Mouse (Mus musculus) E14TG2a.4 (cell line): Measurements from ENCODE around the gene Vps8.

Source experiments
- H3K27me3 ChIP-seq: 2 replicates; pipeline ENCODE4 v1.6.1; 2014; ENCODE audit warnings: low read length, control low read depth; ENCODE audit not compliant: insufficient read depth
- H3K36me3 ChIP-seq: 2 replicates; pipeline ENCODE4 v1.6.1; 2014; ENCODE audit warnings: low read length, control low read depth; ENCODE audit not compliant: insufficient read depth
- H3K4me1 ChIP-seq: replicated peaks from 2 replicates; pipeline ENCODE4 v1.6.1; 2014; ENCODE audit warnings: low read depth, low read length, control low read depth
- H3K4me3 ChIP-seq: replicated peaks from 2 replicates; pipeline ENCODE4 v1.5.1; 2014; ENCODE audit warnings: mild to moderate bottlenecking, low read length
- H3K9me3 ChIP-seq: 2 replicates; pipeline ENCODE4 v1.6.1; 2014; ENCODE audit warnings: low read length, control low read depth
- CTCF ChIP-seq: conservative IDR thresholded peaks from 2 replicates; pipeline ENCODE4 v1.5.1; 2014; ENCODE audit warnings: low read length
- NANOG ChIP-seq: IDR thresholded peaks from 2 replicates; pipeline ENCODE4 v1.6.1; 2014; ENCODE audit warnings: borderline replicate concordance, low read length, mixed read lengths
- POU5F1 ChIP-seq: IDR thresholded peaks from 2 replicates; pipeline ENCODE4 v1.6.1; 2014; ENCODE audit warnings: low read length, borderline replicate concordance

The Vps8 gene

GRCm38 (mm10) chr16:21382152-21382911 lies 40.6 kb upstream of the Vps8 start:
- no peaks in the 10 kb centered on the region for H3K9me3 ChIP-seq
- H3K4me3 ChIP-seq = peak overlapping the region; percentile 48
- peaks cover 32% of the 10 kb centered on the region for H3K27me3 ChIP-seq
- peaks cover 32% of the 10 kb centered on the region for H3K4me1 ChIP-seq
- H3K36me3 ChIP-seq = no peaks in the 10 kb centered on the region
- no peak for TF ChIP-seq POU5F1
- no peak for TF ChIP-seq NANOG
- no peak for TF ChIP-seq CTCF

GRCm38 (mm10) chr16:21385926-21386881 lies 36.7 kb upstream of the Vps8 start:
- Histone ChIP-seq H3K9me3 (no peaks in the 10 kb centered on the region), H3K4me1 (peaks cover 38% of the 10 kb centered on the region), H3K4me3 (no peak overlapping the region), H3K27me3 (peaks cover 15% of the 10 kb centered on the region), H3K36me3 (no peaks in the 10 kb centered on the region)
- no peak for TF ChIP-seq NANOG
- no peak for TF ChIP-seq CTCF
- no peak for TF ChIP-seq POU5F1

- Histone ChIP-seq H3K4me3 (no peak overlapping the region), H3K9me3 (no peaks in the 10 kb centered on the region), H3K4me1 (peaks cover 35% of the 10 kb centered on the region), H3K27me3 (peaks cover 9% of the 10 kb centered on the region), H3K36me3 (no peaks in the 10 kb centered on the region)
- no peak for TF ChIP-seq NANOG
- TF ChIP-seq CTCF = no peak
Measured at GRCm38 (mm10) chr16:21389316-21389715, 33.6 kb upstream of the Vps8 start.

GRCm38 (mm10) chr16:21390744-21391143 lies 32.2 kb upstream of the Vps8 start:
- Histone ChIP-seq H3K4me3 (no peak overlapping the region), H3K4me1 (peaks cover 48% of the 10 kb centered on the region), H3K9me3 (no peaks in the 10 kb centered on the region), H3K36me3 (no peaks in the 10 kb centered on the region), H3K27me3 (peaks cover 8% of the 10 kb centered on the region)
- TF ChIP-seq POU5F1 = no peak
- TF ChIP-seq CTCF = no peak
- TF ChIP-seq NANOG = no peak

GRCm38 (mm10) chr16:21392099-21392498 lies 30.8 kb upstream of the Vps8 start:
- peaks cover 18% of the 10 kb centered on the region for H3K27me3 ChIP-seq
- peak overlapping the region; percentile 41 for H3K4me3 ChIP-seq
- H3K36me3 ChIP-seq = no peaks in the 10 kb centered on the region
- peaks cover 61% of the 10 kb centered on the region for H3K4me1 ChIP-seq
- H3K9me3 ChIP-seq = no peaks in the 10 kb centered on the region
- TF ChIP-seq NANOG (no peak), CTCF (peak; percentile 95), POU5F1 (no peak)

- Histone ChIP-seq H3K4me1 (peaks cover 64% of the 10 kb centered on the region), H3K36me3 (no peaks in the 10 kb centered on the region), H3K9me3 (no peaks in the 10 kb centered on the region), H3K4me3 (peak overlapping the region; percentile 41), H3K27me3 (peaks cover 23% of the 10 kb centered on the region)
- TF ChIP-seq POU5F1 (no peak), CTCF (peak; percentile 40)
Measured at GRCm38 (mm10) chr16:21392517-21393112, 30.3 kb upstream of the Vps8 start.

- Histone ChIP-seq H3K4me3 (no peak overlapping the region), H3K4me1 (peaks cover 66% of the 10 kb centered on the region), H3K27me3 (peaks cover 45% of the 10 kb centered on the region), H3K9me3 (no peaks in the 10 kb centered on the region), H3K36me3 (no peaks in the 10 kb centered on the region)
- TF ChIP-seq POU5F1 (no peak), NANOG (no peak), CTCF (no peak)
Measured at GRCm38 (mm10) chr16:21395546-21395945, 27.4 kb upstream of the Vps8 start.

- Histone ChIP-seq H3K4me3 (no peak overlapping the region), H3K4me1 (peaks cover 50% of the 10 kb centered on the region)
- TF ChIP-seq NANOG = no peak
- no peak for TF ChIP-seq POU5F1
- TF ChIP-seq CTCF = no peak
Measured at GRCm38 (mm10) chr16:21397681-21398080, 25.2 kb upstream of the Vps8 start.

More at GRCm38 (mm10) chr16:21397681-21398080, 25.2 kb upstream of the Vps8 start:
- Histone ChIP-seq H3K27me3 (peaks cover 61% of the 10 kb centered on the region), H3K36me3 (no peaks in the 10 kb centered on the region), H3K9me3 (no peaks in the 10 kb centered on the region)
